Mouse (Mus musculus): ENCODE measurements at regions not wholly inside any gene's neighbourhood (a gene's known extent, or its start where the extent isn't known, plus 50 kb on each side); places are given as distances from the start of the nearest gene placed in this dataset.

DNA sequence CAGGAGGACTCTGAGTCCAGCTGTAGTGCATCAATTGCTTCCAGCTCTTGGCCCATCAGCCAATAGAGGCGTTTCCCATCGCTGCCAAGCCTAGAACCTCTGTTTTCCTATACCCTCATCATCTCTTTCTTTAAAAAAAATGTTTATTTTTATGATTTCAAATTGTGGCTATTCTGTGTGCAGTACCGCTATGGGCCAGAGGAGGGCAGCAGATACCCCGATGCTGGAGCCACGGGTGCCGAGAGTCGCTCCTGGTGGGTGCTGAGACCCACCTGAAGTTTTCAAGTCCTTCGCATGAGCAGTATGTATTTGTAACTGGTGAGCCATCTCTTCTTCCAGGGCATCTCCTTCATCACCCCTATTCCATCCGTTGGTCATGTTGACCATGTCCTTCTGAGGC lies 212.2 kb upstream of the Kcnab2 start:
- no peak for ATAC-seq (replicated peaks; ENCODE audit: insufficient number of reproducible peaks, insufficient read depth, low FRiP score, low read depth)
- Histone ChIP-seq H3K9me3 (replicated peaks) (no peaks in the 10 kb centered on the region), H3K9ac (no peak overlapping the region), H3K27me3 (peaks cover 6% of the 10 kb centered on the region; the same call in 1 of the 2 replicates), H3K36me3 (no peaks in the 10 kb centered on the region), H3K4me3 (no peak overlapping the region), H3K4me2 (no peak overlapping the region), H3K4me1 (replicated peaks) (no peaks in the 10 kb centered on the region), H3K27ac (no peak overlapping the region)
- 78% methylated on average over 9 of the region's 9 CpGs for WGBS

DNA sequence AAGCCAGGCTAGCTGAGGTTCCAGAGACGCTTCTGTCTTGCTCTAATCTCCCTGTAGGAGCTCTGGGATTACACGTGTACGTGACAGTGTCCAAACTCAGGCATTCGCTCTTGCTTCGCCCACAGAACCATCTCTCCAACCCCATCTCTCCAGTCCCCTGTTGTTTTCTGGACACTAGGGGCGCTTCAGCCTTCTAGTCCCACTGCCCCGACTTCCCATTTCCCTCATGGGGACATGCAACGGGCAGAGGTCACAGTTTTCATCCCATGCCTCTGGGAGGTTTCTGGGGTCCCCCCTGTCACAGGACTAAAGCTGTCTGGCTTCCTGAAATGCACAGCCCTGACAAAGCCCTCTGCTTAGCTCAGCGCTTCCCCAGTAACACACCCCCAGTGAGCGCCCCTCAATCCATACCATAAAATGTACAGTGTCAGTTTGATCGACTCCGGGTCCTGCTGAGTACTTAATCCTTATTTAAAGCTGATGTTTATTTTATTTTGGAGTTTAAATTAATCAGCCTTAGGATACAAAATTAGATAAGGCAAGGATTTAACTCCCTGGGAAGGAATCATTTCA lies 208.9 kb upstream of the Kcnab2 start:
- no peak overlapping the region for H3K9ac ChIP-seq
- H3K4me1 ChIP-seq (replicated peaks), result no peaks in the 10 kb centered on the region
- H3K4me2 ChIP-seq, result no peak overlapping the region
- H3K9me3 ChIP-seq (replicated peaks), result peaks cover 10% of the 10 kb centered on the region; the same call in 1 of the 2 replicates
- no peak overlapping the region for H3K27ac ChIP-seq
- no peaks in the 10 kb centered on the region for H3K36me3 ChIP-seq
- H3K27me3 ChIP-seq, result peaks cover 4% of the 10 kb centered on the region; the same call in 1 of the 2 replicates
- no peak for ATAC-seq (replicated peaks; ENCODE audit: insufficient number of reproducible peaks, insufficient read depth, low FRiP score, low read depth)
- 50% methylated on average over 12 of the region's 12 CpGs for WGBS
- no peak overlapping the region for H3K4me3 ChIP-seq

DNA sequence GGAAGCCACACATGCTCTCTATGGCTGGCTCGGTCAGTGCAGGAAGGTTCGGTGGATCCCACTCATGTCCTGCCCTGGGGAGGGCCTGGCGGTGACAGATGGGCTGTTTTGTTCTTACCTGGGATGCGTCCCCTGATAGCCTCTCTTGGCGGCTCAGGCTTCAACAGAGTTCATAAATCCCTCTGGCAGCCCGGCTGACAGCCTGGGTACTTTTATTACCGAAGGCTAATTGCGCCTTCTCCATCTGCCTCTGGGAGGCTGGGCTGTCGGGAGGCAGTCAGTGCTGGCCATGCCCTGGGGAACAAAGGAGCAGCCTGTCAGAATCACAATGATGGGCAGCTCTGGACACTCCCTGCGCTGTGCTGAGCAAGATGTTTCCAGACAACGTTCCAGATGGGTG lies 196.5 kb upstream of the Kcnab2 start:
- no peak for ATAC-seq (replicated peaks; ENCODE audit: insufficient number of reproducible peaks, insufficient read depth, low FRiP score, low read depth)
- H3K4me3 ChIP-seq, result no peak overlapping the region
- no peak overlapping the region for H3K4me2 ChIP-seq
- H3K27me3 ChIP-seq, result no peaks in the 10 kb centered on the region
- H3K9ac ChIP-seq, result no peak overlapping the region
- peaks cover 3% of the 10 kb centered on the region; the same call in 1 of the 2 replicates for H3K4me1 ChIP-seq (replicated peaks)
- no peaks in the 10 kb centered on the region for H3K36me3 ChIP-seq
- H3K27ac ChIP-seq, result no peak overlapping the region
- no peaks in the 10 kb centered on the region for H3K9me3 ChIP-seq (replicated peaks)
- 44% methylated on average over 11 of the region's 11 CpGs for WGBS

DNA sequence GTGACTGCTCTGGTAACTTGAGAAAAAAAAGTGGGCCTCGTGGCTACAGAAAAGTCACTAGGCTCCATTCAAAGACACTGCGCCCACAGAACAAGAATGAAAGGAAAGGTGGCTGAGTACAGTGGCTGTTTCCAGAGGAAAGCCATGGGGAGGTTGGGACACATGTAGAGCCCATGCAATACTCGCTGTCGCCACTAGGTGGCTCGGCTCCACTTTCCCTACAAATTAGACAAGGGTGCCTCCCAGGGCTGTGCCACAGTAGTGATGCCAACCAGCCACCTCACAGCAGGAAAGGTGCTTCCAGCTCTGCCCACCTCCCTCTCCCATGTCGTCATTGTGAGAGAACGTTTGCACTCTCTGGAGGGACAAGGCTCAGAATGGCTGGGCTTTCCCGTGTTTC lies 185.8 kb upstream of the Kcnab2 start:
- WGBS, result 37% methylated on average over 8 of the region's 8 CpGs
- no peaks in the 10 kb centered on the region for H3K27me3 ChIP-seq
- H3K4me2 ChIP-seq, result no peak overlapping the region
- no peak for ATAC-seq (replicated peaks; ENCODE audit: insufficient number of reproducible peaks, insufficient read depth, low FRiP score, low read depth)
- no peak overlapping the region for H3K9ac ChIP-seq
- H3K4me1 ChIP-seq (replicated peaks), result no peaks in the 10 kb centered on the region
- no peaks in the 10 kb centered on the region for H3K9me3 ChIP-seq (replicated peaks)
- H3K4me3 ChIP-seq, result no peak overlapping the region
- no peak overlapping the region for H3K27ac ChIP-seq
- H3K36me3 ChIP-seq, result no peaks in the 10 kb centered on the region

DNA sequence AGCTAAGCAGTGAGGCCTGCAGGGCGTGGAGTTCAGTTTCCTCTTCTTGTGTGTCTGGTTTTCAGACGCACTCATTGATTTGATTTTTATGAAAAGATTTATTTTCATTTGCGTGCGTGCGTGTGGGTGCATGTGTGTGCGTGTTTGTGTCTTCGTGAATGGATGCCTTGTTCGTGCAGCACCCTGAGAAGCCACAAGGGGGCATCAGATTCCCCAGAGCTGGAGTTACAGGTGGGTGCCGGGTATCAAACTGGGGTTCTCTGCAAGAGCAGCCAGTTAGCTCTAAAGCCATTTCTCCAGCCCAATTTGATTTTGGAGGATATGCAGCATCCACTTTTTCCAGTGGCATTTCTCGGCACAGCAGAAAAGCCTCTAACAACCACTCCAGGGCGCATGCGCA lies 185.4 kb upstream of the Kcnab2 start:
- WGBS, result 90% methylated on average over 12 of the region's 12 CpGs
- Histone ChIP-seq H3K4me3 (no peak overlapping the region), H3K27ac (no peak overlapping the region), H3K4me2 (no peak overlapping the region), H3K9me3 (replicated peaks) (no peaks in the 10 kb centered on the region), H3K4me1 (replicated peaks) (no peaks in the 10 kb centered on the region), H3K36me3 (no peaks in the 10 kb centered on the region), H3K27me3 (no peaks in the 10 kb centered on the region), H3K9ac (no peak overlapping the region)
- no peak for ATAC-seq (replicated peaks; ENCODE audit: insufficient number of reproducible peaks, insufficient read depth, low FRiP score, low read depth)

DNA sequence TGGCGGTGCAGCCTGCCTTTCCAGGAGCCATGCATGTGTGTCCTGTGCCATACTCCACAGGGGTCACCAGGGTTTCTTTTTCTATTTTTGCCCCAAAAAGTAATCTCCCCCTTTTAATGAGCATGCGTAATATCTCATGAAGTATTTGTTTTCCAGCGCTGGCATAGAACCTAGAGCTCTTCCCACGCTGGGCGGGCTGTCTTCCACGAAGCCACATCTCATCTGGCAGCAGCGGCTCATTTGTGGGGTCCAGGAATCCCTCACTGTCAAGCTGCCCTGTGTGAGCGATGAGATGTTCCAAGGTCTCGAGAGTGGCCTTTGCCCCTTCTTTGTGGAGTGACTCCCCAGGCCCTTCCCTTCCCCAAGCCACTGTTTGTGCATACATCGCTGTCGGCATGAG lies 184.8 kb upstream of the Kcnab2 start:
- H3K9ac ChIP-seq, result no peak overlapping the region
- no peak overlapping the region for H3K4me2 ChIP-seq
- H3K27me3 ChIP-seq, result no peaks in the 10 kb centered on the region
- H3K9me3 ChIP-seq (replicated peaks), result no peaks in the 10 kb centered on the region
- no peaks in the 10 kb centered on the region for H3K4me1 ChIP-seq (replicated peaks)
- WGBS, result 88% methylated on average over 11 of the region's 11 CpGs
- H3K36me3 ChIP-seq, result no peaks in the 10 kb centered on the region
- no peak overlapping the region for H3K27ac ChIP-seq
- no peak for ATAC-seq (replicated peaks; ENCODE audit: insufficient number of reproducible peaks, insufficient read depth, low FRiP score, low read depth)
- H3K4me3 ChIP-seq, result no peak overlapping the region

DNA sequence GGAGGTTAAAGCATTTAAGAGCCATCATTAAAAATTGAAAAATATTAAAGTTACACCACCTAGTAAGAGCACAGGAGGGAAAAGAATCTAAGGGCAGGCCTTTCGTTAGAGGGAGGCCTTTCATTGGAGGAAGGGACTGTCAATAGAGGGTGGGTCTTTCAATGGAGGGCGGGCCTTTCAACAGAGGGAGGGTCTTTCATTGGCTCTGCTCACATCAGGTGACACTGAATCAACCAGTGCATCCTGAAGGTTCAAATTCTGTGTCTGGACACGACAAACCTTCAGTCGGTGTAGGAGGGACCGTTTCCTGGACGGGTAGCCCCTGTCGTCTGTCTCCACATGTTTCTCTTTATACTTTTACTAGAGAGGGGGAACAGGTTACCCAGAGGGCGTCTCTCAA lies 172.5 kb upstream of the Kcnab2 start:
- H3K36me3 ChIP-seq, result no peaks in the 10 kb centered on the region
- ATAC-seq (replicated peaks; ENCODE audit: insufficient number of reproducible peaks, insufficient read depth, low FRiP score, low read depth), result no peak
- H3K4me3 ChIP-seq, result no peak overlapping the region
- no peak overlapping the region for H3K4me2 ChIP-seq
- H3K27ac ChIP-seq, result no peak overlapping the region
- no peaks in the 10 kb centered on the region for H3K9me3 ChIP-seq (replicated peaks)
- no peaks in the 10 kb centered on the region for H3K4me1 ChIP-seq (replicated peaks)
- H3K27me3 ChIP-seq, result no peaks in the 10 kb centered on the region
- 67% methylated on average over 8 of the region's 8 CpGs for WGBS
- H3K9ac ChIP-seq, result no peak overlapping the region

DNA sequence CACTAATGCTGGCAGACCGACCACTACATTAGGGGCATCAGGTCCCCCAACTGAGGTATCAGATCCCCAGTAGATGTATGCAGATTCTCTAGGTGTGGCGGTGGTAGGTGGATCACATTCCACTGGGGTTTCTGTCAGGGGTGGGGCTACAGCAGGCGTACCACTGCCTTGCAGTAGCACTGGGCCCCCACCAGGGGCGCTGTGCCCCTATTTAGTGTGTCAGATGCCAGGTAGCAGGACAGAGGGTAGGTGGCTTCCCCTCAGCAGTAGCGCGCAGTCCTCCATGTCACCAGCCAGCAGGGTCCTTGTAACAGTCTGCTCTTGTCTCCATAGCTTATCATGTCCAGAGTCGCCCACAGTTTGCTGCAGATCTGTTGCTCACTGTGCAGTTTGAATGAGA lies 169.9 kb upstream of the Kcnab2 start:
- Histone ChIP-seq H3K9me3 (replicated peaks) (no peaks in the 10 kb centered on the region), H3K36me3 (no peaks in the 10 kb centered on the region), H3K4me1 (replicated peaks) (no peaks in the 10 kb centered on the region), H3K4me3 (no peak overlapping the region), H3K27me3 (no peaks in the 10 kb centered on the region), H3K4me2 (no peak overlapping the region), H3K9ac (no peak overlapping the region), H3K27ac (no peak overlapping the region)
- 48% methylated on average over 7 of the region's 7 CpGs for WGBS
- ATAC-seq (replicated peaks; ENCODE audit: insufficient number of reproducible peaks, insufficient read depth, low FRiP score, low read depth), result no peak

DNA sequence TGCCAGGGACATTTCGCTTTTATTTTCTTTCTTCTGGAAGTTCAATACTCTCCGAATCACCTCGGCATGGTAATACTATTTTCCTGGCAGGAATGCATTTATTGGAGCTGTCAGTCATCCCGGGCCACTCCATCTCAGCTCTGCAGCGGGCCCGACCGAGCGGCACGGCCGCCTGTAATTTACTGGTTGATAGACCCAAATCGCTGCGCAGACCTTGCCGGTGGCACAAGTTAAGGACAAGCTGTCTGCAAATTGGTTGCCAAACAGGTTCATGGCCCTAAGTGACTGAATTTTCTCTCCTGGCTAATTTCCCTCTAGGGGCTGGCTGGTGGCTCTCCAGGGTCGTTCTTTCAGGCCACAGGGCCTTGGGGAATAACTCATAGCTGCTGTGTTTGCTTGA lies 169.4 kb upstream of the Kcnab2 start:
- H3K36me3 ChIP-seq, result no peaks in the 10 kb centered on the region
- H3K27ac ChIP-seq, result no peak overlapping the region
- no peak overlapping the region for H3K4me3 ChIP-seq
- ATAC-seq (replicated peaks; ENCODE audit: insufficient number of reproducible peaks, insufficient read depth, low FRiP score, low read depth), result no peak
- H3K4me1 ChIP-seq (replicated peaks), result no peaks in the 10 kb centered on the region
- no peaks in the 10 kb centered on the region for H3K27me3 ChIP-seq
- no peaks in the 10 kb centered on the region for H3K9me3 ChIP-seq (replicated peaks)
- 90% methylated on average over 14 of the region's 14 CpGs for WGBS
- no peak overlapping the region for H3K4me2 ChIP-seq
- H3K9ac ChIP-seq, result no peak overlapping the region

DNA sequence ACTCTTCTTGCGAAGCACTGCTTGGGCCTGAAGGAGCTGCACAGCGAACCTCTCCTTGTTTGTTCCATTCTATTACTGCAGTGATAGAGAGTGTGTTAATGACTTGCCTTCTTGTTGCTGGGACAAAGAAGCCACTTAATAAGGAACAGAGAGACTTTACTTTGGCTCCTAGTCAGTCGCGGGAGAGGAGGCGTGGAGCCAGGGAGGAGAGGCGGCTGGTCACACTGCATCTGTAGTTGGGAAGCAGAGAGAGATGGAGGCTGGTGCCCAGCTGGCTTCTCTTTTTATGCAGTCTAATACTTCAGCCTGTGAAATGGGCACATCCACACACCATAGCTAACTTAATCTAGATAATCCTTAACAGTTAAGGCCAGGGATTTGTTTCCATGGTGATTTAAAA lies 159.4 kb upstream of the Kcnab2 start:
- Histone ChIP-seq H3K27me3 (no peaks in the 10 kb centered on the region; the same call in 1 of the 2 replicates), H3K9me3 (replicated peaks) (no peaks in the 10 kb centered on the region), H3K9ac (no peak overlapping the region), H3K4me2 (no peak overlapping the region), H3K4me1 (replicated peaks) (peaks cover 4% of the 10 kb centered on the region; the same call in 1 of the 2 replicates), H3K36me3 (no peaks in the 10 kb centered on the region), H3K4me3 (no peak overlapping the region), H3K27ac (no peak overlapping the region)
- WGBS, result 53% methylated on average over 6 of the region's 6 CpGs
- no peak for ATAC-seq (replicated peaks; ENCODE audit: insufficient number of reproducible peaks, insufficient read depth, low FRiP score, low read depth)

DNA sequence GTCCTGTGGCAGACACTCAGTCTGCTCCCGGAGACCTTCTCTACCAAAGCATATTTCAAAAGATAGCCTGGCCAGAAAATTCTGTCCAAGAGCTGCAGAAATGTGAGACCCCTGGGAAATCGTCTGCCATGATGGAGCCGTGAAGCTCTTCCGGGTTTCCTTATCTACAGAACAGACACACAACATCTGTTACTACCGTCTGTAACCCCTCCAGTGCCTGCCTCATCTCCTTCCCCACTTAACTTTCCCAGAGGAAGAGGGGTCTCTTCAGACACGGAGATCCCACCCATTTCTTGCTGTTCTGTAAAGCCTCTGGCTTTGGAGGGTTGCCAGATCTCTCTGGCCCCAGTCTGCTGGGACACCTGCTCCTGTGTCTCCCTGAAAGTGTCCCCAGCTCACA lies 156.2 kb upstream of the Kcnab2 start:
- H3K9ac ChIP-seq, result no peak overlapping the region
- H3K27ac ChIP-seq, result no peak overlapping the region
- peaks cover 3% of the 10 kb centered on the region for H3K27me3 ChIP-seq
- H3K4me2 ChIP-seq, result no peak overlapping the region
- H3K4me3 ChIP-seq, result no peak overlapping the region
- peaks cover 4% of the 10 kb centered on the region; the same call in 1 of the 2 replicates for H3K4me1 ChIP-seq (replicated peaks)
- ATAC-seq (replicated peaks; ENCODE audit: insufficient number of reproducible peaks, insufficient read depth, low FRiP score, low read depth), result no peak
- WGBS, result 20% methylated on average over 6 of the region's 6 CpGs
- H3K9me3 ChIP-seq (replicated peaks), result no peaks in the 10 kb centered on the region
- no peaks in the 10 kb centered on the region for H3K36me3 ChIP-seq

DNA sequence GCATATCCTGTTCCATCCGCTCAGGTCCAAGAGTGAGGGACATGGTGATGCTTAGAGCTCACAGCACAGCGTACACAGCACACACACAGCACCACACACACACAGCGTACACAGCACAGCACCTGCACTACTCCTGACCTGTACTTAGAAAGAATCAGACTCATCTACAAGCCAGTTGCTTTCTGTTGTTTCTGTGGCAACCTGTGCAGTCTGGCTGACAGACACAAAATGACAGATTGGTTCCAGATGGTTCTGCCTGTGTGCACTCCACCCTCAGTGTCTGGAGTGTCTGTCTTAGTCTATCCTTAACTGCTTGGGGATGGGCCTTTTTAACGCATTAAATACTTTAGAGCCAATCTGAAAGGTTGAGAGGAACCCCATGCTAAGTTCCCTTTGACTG lies 150.4 kb upstream of the Kcnab2 start:
- H3K36me3 ChIP-seq, result no peaks in the 10 kb centered on the region
- H3K27ac ChIP-seq, result no peak overlapping the region
- H3K27me3 ChIP-seq, result peaks cover 22% of the 10 kb centered on the region
- ATAC-seq (replicated peaks; ENCODE audit: insufficient number of reproducible peaks, insufficient read depth, low FRiP score, low read depth), result no peak
- no peak overlapping the region for H3K4me2 ChIP-seq
- no peaks in the 10 kb centered on the region for H3K9me3 ChIP-seq (replicated peaks)
- H3K4me3 ChIP-seq, result no peak overlapping the region
- H3K9ac ChIP-seq, result no peak overlapping the region
- peaks cover 8% of the 10 kb centered on the region for H3K4me1 ChIP-seq (replicated peaks)
- WGBS, result 69% methylated on average over 4 of the region's 4 CpGs
